Mouse (Mus musculus) G1E (cell line): Measurements from ENCODE around the gene Il6st.

Source experiments
- CTCF ChIP-seq: IDR thresholded peaks from 2 replicates; pipeline ENCODE4 v1.5.1; 2012; ENCODE audit warnings: low read depth, low read length, inconsistent platforms, mixed read lengths
- GATA1 ChIP-seq: IDR thresholded peaks from 2 replicates; pipeline ENCODE4 v1.6.1; 2012; ENCODE audit warnings: borderline replicate concordance, low read length, inconsistent platforms, mixed read lengths
- GATA2 ChIP-seq: IDR thresholded peaks from 2 replicates; pipeline ENCODE4 v1.6.1; 2012; ENCODE audit warnings: low read depth, low read length, inconsistent platforms, borderline replicate concordance
- POLR2AphosphoS5 ChIP-seq: IDR thresholded peaks from 2 replicates; pipeline ENCODE4 v1.6.1; 2012; ENCODE audit warnings: low read depth, low read length, inconsistent platforms; ENCODE audit not compliant: insufficient replicate concordance
- TAL1 ChIP-seq: conservative IDR thresholded peaks from 2 replicates; pipeline ENCODE4 v1.6.1; 2012; ENCODE audit warnings: low read depth, low read length, inconsistent platforms, mixed read lengths

GRCm38 (mm10) chr13:112522261-112522660 is 58.4 kb downstream of the Il6st start:
- TF ChIP-seq CTCF (no peak), GATA1 (no peak), TAL1 (no peak), POLR2AphosphoS5 (no peak), GATA2 (no peak)
